Mouse (Mus musculus) thymus, postnatal 25 days (tissue): ENCODE results near the gene Smtnl2.
A peak's percentile ranks its signal among the peaks of the same experiment; 100 is the strongest.
"Not testable (repeated sequence)": the region's sequence is repeated elsewhere in the genome, so short reads cannot be mapped to it uniquely, and the experiment has no call there.

ENCODE experiments used
- DNase-seq: peaks from one replicate; pipeline ENCODE4 v3.0.0; 2022

The Smtnl2 gene

GRCm38 (mm10) chr11:72354971-72355728 lies 56.4 kb downstream of the Smtnl2 start:
- peak; percentile 73 for DNase-seq

DNA sequence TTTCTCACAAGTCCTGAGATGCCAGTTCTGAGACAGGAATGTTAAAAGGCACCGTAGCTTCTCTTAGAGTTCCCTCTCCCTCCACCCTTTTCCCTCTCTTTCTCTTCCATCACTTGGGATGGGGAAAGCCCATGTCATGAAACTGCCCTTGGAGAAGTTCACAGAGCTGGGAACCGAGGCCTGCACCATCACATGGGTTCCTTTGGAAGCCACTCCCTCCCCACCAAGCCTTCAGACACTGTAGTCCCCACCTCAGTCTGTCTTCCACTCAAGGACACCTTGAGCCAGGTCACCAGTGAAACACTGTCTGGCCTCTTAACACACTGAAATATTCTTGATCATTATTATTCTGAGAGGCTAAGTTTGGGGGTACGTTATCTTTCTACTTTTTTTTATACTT lies 58.3 kb downstream of the Smtnl2 start:
- DNase-seq, result no peak

DNA sequence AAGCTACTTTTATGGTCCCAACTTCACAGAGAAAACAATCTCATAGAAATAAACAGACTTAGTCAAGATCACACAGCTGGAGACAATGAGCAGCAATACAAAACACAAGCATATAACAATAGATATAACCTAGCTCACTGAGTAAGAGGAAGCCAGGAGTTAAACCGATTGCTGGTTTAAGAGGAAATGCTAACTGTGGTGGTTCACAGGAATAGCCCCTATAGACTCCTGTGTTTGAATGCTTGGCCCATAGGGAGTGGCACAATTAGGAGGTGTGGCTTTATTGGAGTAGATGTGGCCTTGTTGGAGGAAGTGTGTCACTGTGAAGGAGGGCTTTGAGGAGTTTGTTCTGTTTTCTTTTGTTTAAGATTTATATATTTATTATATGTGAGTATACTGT lies 59.2 kb downstream of the Smtnl2 start:
- no peak for DNase-seq

DNA sequence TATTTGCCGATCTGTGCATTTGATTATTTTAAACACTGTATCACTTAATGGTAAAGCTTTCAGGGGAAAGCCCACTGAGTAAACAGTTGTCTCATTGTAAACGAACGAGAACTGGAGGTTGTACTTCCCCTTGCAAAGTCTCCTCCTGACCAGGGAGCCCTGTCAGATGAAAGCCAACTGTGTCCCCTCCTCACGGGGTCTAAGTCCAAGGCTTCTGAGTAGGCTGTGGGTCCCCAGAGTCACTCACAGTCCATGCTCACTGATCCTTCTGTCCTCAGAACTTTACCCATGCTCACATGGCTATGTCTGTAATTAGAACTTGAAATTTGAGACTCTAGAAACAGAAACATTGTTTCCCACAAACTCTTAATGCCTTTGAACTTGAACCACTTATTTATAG lies 61.9 kb downstream of the Smtnl2 start:
- no peak for DNase-seq

GRCm38 (mm10) chr11:72349016-72349415 lies 62.5 kb downstream of the Smtnl2 start:
- no peak for DNase-seq

DNA sequence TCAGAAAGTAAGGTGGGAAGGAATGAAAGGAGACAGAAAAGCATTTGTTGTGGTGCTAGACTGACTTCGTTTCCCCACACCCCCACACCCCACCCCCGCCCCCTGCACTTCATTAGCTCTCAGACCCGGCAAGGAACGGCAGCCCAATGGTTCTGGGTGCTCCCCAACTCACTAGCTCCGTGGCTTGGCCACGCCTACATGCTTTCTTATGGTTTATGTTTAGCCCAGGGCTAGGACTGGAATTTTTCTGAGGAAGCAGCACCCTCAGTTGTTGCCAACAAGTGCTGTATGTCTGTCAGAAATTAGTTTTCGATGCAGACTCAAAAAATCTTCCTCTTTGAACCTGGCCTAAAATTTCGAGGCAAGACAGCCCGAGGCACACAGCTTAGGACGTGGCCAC lies 63.0 kb downstream of the Smtnl2 start:
- no peak for DNase-seq

GRCm38 (mm10) chr11:72344486-72344885 lies 67.0 kb downstream of the Smtnl2 start:
- DNase-seq, result no peak

DNA sequence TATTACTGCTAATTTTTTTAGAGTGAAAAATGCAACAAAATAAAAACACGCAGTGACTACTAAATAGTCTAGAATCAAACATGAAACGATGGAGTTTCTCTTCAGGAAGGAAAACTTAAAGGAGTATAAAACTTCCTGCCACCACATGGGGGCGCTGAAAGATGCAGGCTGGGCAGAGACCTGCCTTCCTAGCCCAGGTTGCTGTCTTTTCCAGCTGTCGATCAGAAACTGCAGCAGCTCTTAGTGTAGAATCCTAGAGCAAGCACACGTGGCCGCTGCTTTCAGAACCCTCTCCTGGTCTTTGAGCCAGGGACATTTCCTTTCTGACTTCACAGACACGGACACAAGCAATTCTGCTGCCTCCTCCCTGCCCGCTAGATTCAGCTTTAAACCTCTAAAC lies 67.6 kb downstream of the Smtnl2 start:
- peak; percentile 45 for DNase-seq

GRCm38 (mm10) chr11:72343238-72343625 lies 68.3 kb downstream of the Smtnl2 start:
- not testable (repeated sequence) for DNase-seq

- peak; percentile 21 for DNase-seq
Observed at GRCm38 (mm10) chr11:72342549-72343237, 68.8 kb downstream of the Smtnl2 start.

GRCm38 (mm10) chr11:72339716-72340115 lies 71.8 kb downstream of the Smtnl2 start:
- DNase-seq, result no peak
